Mouse (Mus musculus) cerebellum, postnatal 36 days (tissue): ENCODE measurements around the gene H2-T22.
"Not testable (repeated sequence)": the region's sequence is repeated elsewhere in the genome, so short reads cannot be mapped to it uniquely, and the experiment has no call there.

ENCODE experiments used
- DNase-seq, 2 experiments: peaks; one replicate each; pipeline ENCODE4 v3.0.0; 2021 to 2022; ENCODE audit warnings: mixed read lengths in 2 of 2

The H2-T22 gene

DNA sequence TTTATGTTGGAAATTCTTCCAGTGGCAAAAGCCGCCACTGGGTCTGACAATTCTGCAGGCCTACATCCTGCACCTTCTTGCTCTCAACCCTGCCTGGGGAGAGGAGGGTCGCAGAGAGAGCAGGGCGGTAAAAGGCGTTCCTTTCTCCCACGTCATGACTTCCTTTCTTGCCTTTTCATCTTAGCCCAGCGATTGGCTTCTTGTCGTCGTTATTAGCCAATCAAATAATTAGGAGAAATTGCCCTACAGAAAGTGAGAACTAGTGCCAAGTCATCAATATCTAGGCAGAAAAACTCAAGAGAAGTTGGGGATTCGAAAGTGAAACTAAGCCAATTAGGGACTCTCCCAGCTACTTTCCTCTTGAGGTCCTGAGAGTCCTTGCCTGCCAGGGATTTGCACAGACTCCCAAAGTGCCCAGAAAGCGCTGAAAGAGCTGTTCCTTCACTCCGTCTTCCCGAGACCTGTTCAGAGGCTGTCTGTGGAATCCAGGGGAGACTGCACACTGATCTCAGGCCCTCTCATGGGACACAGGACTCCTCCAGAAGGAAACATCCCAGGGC lies at the start of gene H2-T22, which contains the start of gene Gm6034:
Gene H2-T22, minus strand, starts transcription at position 138 of the 560 bp plus-strand sequence.
Gene Gm6034, plus strand, starts transcription at position 352 of the 560 bp plus-strand sequence.
- peak; percentile 32 to 55 for DNase-seq

DNA sequence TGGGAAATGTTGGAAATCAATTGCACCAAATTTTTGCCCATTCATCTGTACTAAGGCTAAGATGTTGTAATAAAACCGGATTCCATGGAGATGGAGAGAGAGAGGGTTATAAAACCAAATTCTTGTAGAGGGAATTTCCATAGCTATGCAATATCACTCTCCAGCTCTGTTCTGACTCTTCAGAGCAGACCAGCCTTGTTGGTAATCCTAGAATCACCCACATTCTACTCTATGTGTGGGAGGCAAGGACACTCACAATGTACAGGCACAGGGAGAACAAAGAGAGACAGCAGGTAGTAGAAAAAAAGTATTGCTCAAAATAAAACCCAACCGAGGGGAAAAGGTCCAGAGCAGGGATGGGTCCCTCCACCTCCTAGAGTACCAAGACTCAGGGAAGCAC lies 49.4 kb upstream of the H2-T22 start:
- not testable (repeated sequence) for DNase-seq

DNA sequence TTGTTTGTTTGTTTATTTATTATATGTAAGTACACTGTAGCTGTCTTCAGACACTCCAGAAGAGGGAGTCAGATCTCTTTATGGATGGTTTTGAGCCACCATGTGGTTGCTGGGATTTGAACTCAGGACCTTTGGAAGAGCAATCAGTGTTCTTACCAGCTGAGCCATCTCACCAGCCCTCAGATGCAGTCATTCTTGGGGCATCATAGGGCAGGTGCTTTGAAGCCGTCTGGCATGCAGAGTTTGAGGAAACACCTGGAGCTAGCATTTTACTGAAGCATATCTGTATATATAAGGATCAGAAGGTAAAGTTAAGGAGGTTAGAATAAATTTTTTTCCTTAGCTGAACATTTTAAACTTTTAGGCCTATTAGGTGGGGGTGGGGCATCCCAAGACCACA lies 43.4 kb upstream of the H2-T22 start:
- DNase-seq = not testable (repeated sequence)

DNA sequence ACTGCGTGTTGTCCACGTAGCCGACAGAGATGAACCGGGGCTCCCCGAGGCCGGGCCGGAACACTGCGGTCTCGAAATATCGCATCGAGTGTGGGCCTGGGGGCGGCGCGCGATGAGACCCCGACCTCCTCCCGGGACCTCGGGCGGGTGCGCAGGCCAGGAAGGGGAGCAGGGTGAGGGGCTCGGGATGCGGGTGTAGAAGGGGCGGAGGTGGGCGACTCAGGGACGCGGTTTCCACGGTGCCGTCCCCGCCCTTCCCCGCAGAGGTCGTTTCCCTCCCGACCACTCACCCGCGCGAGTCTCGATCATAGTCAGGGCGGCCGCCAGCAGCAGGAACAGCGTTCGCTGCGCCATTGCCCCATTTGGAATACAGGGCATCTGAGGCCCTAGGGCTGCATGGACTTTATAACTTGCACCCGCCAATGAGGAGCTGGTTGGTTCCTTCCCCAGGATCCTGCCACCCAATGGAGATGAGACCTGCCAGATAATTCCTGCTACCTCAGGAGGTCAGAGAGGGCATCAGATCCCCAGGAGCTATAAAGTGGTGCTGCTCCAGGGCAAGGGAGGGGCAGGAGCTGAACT lies 41.4 kb upstream of the H2-T22 start:
- no peak for DNase-seq

DNA sequence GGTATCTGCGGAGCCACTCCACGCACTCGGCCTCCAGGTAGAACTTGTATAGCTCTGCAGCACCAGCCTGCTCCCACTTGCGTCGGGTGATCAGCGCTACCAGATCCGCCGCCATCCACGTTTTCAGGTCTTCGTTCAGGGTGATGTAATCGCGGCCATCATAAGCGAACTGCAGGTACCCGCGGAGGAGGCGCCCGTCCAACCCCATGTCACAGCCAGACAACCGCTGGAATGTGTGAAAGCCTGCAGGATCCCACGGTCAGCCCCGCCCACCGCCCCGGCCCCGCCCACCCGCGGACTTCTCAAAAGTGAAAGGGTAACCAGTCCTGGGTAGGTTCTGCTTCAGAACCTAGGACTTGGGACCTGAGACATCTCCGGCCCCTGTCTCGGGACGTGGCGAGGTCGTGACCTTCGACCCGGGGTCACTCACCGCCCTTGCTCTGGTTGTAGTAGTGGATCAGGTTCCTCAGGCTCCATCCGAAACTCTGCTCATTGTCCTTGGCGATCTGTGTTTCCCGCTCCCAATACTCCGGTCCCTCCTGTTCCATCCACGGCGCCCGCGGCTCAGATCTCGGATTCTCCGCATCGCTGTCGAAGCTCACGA lies 40.8 kb upstream of the H2-T22 start:
- no peak for DNase-seq

DNA sequence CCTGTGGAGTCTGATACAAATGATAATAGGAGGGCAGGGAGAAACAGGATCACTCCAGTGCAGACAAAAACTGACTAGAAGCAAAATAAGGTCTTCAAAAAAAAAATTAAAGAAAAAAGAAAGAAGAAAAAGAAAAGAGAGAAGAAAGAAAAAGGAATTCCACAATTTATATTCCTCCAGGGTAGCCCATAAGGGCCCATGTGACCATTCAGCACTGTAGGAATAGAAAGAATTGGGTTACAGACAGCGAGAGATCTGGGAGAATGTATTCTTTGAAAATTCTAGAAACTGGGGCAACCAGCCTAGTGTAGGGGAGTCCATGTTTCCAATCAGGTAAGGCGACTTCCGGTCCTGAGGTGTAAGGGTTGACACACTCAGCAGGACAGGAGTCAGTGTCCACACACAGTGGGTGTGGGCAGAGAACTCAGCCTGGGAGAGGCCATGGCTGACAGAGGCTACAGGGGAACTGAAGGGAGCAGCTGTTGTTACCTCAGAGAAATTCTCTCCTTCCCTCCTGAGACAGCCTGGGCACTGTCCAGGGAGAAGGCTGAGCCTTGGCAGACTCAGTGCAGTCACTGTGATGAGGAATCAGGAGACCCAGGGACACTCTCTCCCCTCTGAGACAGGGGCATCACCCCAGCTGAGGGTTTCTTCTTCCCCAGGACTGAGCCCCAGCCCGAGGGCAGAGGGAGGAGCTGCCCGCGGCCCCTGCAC lies 40.1 kb upstream of the H2-T22 start:
- DNase-seq = not testable (repeated sequence)

DNA sequence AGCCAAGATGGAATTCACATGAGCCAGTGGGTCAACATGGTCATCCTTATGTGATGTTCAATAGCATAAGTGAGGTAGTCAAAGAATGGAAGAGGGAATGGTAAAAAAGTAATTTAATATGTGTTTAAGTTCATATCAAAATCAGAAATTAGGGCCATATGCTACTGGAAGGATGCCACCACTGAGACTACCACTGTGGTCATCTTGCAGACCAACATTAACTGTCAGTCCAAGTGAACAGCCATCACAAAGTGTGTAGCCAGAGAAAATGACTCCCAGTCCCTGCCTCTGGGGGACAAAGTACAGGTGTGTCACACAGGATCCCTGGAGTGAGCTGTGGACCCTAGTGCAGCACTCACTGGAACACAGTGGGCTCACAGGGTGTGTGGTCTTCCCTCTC lies 39.4 kb upstream of the H2-T22 start:
- not testable (repeated sequence) for DNase-seq

DNA sequence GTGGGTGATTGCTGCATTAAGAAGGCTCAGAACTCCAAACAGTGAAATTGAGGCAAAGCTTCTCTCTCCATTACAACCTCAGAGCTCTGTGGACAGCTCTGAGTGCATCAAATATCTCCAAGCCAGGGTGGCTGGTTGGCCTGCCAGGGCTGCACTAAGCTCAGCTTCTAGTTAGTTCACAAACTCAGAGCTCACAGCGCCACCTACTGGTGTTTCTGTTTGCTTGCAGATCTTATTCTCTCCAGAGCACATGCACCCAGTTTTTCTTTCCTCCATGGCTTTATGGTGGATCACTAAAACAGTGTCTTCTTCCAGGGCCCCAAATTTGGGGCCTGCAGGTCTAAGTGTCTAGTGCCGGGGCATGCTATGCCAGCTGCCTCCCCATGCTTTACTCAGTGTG lies 18.3 kb upstream of the H2-T22 start:
- peak; percentile 74 for DNase-seq

DNA sequence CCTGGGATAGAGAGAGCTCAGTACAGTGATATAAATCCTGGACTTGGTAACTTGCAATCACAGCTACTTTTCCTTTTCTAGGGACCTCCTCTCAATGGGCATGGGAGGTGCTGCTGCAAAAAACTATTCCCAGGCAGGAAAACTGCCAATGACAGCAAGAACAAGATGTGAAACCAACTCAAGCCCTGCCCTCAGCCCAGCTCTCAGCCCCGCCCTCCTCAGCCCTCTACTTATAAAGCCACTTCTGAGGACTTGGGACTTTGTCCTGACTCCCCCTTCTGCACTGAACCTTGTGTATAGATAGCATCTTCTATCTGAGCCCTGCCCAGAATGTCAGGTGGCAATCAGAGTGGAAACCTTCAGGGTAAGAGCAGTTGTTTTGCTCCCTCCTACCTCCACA lies 15.8 kb upstream of the H2-T22 start, which contains the start of gene Gm11127:
Gene Gm11127, minus strand, starts transcription at position 10 of the 400 bp plus-strand sequence.
- DNase-seq = not testable (repeated sequence)

DNA sequence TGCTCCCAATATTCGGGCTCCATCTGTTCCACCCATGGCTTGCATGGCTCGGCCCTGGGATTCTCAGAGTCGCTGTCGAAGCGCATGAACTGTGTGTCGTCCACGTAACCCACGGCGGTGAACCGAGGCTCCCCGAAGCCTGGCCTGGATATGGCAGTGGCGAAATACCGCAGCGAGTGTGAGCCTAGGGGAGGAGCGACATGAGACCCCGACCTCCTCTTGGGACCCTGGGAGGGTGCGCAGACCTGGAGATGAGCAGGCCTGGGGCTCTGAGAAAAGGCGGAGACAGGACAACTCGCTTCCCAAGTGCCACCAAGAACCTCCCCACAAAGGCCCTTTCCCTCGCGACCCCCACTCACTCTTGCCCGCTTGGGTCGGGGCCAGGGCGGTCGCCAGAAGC lies 15.4 kb upstream of the H2-T22 start:
- DNase-seq = not testable (repeated sequence)

DNA sequence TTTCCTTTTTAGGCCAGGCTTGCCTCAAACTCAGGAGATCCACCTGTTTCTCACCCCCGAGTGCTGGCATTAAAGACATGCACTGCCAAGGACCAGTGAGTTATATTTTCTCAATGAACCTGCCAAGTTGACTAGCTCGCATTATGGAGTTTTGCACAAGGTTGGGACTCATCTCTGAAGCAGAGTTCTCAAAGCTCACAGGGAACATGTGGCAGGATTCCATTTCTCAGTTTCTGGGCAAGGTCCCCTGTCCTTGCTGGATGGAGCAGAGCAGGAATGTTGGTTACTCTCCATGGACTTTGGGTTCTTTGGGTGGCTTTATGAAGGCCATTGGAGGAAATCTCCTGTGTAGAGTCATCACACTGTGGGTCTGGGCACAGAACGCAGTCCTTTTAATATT lies 739 bp upstream of the H2-T22 start:
- DNase-seq = no peak

DNA sequence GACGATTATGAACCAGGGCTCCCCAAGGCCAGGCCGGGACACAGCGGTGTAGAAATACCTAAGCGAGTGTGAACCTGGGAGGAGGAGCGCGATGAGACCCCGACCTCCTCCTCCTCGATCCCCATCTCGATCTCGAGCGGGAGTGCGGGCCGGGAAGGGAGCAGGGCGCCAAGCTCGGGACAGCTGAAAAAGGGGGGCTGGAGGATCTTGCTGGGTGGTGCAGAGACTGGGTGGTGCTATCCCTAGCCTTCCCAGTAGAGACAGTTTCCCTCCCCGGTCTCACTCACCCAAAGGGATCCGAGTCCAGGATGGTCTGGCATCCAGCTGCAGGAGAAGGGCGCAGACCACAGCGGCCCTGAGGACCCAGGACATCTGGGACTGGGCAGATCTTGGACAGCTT lies 492 bp downstream of the H2-T22 start:
- not testable (repeated sequence) for DNase-seq

DNA sequence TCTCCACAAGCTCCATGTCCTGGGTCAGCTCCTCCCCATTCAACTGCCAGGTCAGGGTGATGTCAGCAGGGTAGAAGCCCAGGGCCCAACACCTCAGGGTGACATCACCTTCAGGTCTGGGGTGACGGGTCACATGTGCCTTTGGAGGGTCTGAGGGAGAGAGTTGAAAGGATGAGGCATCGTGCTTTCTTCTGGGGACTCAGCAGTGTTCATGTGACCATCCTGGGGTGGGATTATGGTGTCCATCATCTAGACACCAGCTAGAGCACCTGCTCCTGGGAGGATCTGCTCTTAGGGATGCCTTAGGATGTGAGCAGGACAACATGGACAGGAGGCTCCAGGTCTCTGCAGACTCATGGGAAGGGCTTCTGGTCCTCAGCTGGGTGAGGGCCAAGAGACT lies 1.9 kb downstream of the H2-T22 start:
- not testable (repeated sequence) for DNase-seq

DNA sequence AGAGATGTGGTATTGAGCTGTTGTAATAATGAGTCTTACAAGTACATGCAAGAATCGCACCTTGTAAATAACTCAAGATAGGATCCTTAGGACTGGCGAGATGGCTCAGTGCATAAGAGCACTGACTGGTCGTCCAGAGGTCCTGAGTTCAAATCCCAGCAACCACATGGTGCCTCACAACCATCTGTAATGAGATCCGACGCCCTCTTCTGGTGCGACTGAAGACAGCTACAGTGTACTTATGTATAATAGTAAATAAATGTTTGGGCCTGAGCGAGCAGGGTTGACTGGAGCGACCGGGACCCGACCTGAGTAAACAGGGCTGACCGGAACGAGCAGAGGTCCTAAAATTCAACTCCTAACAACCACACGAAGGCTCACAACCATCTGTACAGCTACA lies 6.4 kb downstream of the H2-T22 start:
- not testable (repeated sequence) for DNase-seq

DNA sequence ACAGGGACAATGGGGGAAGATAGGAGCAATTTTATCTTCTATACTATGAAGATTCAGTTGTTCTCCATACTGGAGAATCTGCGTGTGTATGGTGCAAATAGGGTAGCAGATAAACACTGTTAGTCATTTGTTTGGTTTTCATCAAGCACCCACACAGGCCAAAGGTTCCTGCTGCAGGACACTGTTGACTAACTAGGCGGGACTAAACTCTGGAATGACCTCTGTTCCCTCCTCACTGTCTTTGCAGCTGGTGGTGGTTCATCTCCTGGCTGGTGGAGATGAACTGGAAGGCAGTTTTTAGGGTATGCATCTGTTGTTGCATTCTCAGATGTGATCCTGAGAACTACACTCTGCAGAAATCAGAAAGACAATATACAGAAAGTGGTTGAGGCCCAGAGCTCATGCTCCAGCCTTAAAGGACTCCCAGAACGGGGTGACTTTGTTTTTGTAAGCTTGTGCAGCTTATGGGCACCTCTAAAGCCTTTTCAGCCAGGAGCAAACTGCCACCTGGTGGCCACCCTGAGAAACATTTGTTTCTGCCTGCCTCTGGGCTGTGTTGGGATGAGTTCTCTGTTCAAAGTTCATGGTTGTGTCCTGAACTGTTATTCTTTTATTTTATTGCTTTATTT lies 7.4 kb downstream of the H2-T22 start:
- peak; percentile 55 to 60 for DNase-seq

DNA sequence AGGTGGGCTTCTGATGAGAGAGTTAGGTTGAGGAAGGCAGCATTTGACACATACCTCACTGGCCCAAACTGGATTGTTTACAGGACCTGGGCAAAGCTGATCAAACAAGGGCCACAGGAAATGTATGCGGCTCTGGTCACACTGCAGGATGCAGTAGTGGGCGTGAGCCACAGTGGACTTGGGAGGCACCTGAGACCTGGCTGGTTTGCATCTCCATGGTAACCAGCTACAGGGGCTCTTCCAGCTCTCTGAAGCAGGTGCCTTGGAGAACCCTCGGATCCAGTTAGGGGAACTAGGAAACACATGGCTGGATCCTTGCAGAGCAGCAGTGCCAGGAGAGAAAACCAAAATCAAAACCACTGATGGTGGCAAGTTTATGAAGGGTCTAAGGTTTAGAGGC lies 8.0 kb downstream of the H2-T22 start:
- DNase-seq = not testable (repeated sequence)

DNA sequence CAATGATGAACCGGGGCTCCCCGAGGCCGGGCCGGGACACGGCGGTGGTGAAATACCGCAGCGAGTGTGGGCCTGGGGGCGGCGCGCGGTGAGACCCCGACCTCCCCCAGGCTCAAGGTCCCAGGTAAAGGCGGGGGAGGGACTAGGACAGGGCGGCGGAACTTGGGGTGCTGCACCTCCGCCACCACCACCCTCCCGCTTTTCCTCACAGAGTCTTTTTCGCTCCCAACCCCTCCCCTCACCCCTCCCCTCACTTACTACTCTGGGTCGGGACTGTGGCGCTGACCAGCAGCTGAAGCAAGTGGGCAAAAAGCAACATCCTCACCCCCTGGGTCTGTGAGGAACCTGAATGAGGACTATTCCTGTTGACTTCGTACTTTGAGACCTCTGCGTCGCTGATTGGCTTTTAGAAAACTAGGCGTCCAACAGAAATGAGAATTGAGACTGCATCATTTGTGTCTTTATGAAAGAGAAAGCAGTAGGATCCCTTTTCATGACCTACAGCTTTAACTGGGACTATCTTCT lies 10.1 kb downstream of the H2-T22 start, which contains the start of gene H2-T23:
Gene H2-T23, minus strand, starts transcription at position 505 of the 525 bp plus-strand sequence.
- not testable (repeated sequence) for DNase-seq

DNA sequence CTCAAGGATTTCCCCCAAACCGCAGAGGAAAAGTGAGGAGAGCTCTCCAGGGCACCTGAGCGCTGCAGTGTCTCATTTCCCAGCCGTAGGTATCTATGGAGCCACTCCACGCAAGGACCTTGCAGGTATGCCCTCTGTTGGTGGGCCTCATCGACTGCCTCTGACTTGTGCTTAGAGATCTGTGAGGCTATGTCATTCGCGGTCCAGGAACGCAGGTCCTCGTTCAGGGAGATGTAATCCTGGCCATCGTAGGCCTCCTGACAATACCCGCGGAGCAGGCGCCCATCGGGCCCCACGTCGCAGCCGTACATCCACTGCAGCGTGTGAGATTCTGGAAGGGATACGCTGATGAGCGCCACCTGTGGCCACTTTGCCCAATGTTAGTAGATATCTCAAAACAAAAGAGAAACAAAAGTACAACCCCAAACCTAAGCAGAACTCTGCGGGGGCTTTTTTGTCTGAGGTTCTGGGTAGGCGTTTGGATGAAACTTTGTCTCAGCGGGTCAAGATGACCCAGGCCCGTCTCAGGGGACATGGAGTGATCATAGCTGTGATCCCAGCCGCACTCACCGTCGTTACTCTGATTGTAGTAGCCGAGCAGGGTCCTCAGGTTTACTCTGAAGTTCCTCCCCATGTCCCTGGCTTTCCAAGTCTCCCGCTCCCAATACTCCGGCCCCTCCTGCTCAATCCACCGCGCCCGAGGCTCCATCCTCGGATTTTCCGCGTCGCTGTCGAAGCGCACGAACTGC lies 10.8 kb downstream of the H2-T22 start:
- peak; percentile 28 to 38 for DNase-seq

DNA sequence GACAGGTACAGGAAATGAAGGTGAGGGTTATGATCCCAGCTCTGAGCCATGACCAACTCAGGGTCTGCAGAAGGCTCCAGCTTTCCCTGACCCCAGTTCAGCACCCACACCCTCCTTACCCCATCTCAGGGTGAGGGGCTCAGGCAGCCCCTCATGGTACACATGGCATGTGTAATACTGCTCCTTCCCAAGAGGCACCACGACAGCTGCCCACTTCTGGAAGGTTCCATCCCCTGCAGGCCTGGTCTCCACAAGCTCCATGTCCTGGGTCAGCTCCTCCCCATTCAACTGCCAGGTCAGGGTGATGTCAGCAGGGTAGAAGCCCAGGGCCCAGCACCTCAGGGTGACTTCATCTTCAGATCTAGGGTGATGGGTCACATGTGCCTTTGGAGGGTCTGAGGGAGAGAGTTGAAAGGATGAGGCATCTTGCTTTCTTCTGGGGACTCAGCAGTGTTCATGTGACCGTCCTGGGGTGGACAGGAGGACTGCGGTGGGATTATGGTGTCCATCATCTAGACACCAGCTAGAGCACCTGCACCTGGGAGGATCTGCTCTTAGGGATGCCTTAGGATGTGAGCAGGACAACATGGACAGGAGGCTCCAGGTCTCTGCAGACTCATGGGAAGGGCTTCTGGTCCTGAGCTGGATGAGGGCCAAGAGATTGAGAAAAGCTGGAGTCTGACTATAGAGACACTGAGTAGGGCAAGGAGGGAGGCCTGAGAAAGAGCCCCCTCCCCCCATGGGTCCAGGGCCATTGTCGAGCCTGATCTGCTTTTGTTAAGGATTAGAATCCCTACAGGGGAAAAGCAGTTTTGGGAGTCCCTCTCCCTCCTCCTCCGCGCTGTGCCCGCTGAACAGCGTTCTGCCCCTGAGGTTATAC lies 11.6 kb downstream of the H2-T22 start:
- not testable (repeated sequence) for DNase-seq

DNA sequence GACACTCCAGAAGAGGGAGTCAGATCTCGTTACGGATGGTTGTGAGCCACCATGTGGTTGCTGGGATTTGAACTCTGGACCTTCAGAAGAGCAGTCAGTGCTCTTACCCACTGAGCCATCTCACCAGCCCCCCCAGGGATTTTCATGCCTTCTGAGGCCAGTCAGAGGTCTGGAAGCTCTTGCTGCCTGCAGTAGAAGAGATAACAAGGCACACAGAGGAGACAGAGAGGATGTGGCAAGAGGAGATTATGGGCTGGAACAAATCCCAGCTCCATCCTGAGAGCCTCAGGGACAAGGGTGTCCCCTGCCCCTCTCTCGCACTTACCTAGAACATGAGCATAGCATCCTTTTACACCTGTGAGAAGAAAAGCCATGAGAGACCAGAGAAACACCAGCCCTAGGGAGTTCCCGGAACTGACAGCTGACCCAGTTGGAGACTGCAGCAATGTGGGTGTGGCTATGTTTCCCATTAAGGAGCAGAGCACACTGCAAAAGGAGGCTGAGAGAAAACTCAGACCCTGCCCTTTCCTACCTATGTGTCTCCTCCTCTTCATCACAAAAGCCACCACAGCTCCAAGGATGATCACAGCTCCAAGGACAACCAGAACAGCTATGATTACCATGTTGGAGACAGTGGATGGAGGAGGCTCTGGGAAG lies 12.4 kb downstream of the H2-T22 start:
- DNase-seq = not testable (repeated sequence)
